Mouse (Mus musculus): Measurements from ENCODE around the gene Trim15.

Trim15 gene

DNA sequence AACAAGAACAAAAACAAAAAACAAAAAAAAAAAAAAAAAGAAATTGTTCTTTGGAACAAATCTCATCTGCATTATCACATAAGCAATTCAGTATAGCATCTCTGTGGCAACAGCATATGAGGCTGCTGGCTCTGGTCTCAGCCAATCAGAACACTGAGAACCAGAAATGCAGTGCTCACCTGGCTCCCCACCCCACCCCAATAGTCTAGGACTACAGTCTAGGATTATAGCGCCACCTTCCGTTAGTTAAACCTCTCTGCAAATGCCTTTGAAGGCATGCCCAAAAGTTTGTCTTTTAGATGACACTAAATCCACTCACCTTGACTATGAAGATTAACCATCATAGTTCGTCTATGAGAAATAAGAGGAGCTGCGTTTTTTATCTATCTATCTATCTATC is 41.5 kb downstream of the Trim15 start:
- peak; percentile 23 for DNase-seq

DNA sequence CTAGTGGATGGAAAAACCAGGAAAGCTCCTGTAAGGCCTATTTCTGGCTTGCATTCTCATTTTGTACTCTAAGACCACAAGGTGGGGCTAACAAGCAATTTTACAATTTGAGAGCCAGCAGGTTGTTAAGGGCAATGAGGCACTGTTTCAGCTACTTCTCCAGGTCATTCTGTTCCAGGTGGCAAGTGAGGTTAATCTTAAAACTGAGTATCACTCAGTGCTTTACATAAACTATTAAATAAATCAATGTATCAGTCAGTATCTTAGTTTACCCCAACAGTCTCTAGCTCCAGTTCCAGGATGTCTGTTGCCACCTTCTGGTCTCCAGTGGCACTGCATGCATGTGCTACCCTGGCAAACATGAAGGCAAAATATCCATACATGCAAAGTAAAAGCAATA is 43.0 kb downstream of the Trim15 start:
- peak; percentile 66 for DNase-seq

DNA sequence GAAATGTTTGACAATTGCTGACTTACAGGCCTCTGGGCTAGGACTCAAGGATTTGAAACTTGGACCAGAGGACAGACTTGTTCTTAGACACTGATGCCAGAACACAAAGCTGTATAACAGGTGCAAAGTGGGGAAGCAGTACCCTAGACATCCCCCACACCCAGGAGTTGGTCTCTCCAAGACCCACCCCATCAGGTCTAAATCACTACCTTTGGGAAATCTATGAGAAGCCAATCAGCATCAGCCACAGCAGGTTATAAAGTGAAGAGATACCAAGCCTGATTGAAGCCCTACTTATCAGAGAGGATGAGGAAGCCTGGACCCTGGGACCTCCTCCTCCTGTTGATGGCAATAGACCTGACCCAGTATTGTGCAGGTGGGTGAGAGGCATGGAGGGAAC is 55.1 kb downstream of the Trim15 start, which contains the start of gene H2-M10.6:
H2-M10.6 (plus strand) TSS at position 301 of the 400 bp plus-strand sequence.
- no peak for DNase-seq

Measured in embryo, embryonic 11 days (tissue).